Mouse (Mus musculus): Measurements from ENCODE around the gene B3gnt9. TPM values are rescaled to one million over a fixed set of nuclear protein-coding genes. Genes with fewer than 3 reads are reported as not detected.
"Not testable (repeated sequence)": the region's sequence is repeated elsewhere in the genome, so short reads cannot be mapped to it uniquely, and the experiment has no call there.

The B3gnt9 gene
- polyA plus RNA-seq (2012; rRNA removed), result 4.9 and 6.2 TPM in 2 replicates

GRCm38 (mm10) chr8:105254966-105255350, at the start of gene B3gnt9:
B3gnt9 (minus strand) TSS chr8:105255153.
- no peak for DNase-seq (ENCODE audit: low read depth, low spot score)
- WGBS, result 2% methylated on average over 14 of the region's 14 CpGs

- DNase-seq (ENCODE audit: low read depth, low spot score), result no peak
- 78% methylated on average over 9 of the region's 9 CpGs for WGBS
Observed at GRCm38 (mm10) chr8:105303874-105304273, 48.9 kb upstream of the B3gnt9 start.

- WGBS, result 78% methylated on average over 8 of the region's 8 CpGs
- DNase-seq (ENCODE audit: low read depth, low spot score), result no peak
Observed at GRCm38 (mm10) chr8:105303396-105303795, 48.4 kb upstream of the B3gnt9 start.

- DNase-seq (ENCODE audit: low read depth, low spot score), result no peak
- 79% methylated on average over 8 of the region's 8 CpGs for WGBS
Observed at GRCm38 (mm10) chr8:105299962-105300361, 45.0 kb upstream of the B3gnt9 start.

- WGBS, result 32% methylated on average over 18 of the region's 18 CpGs
- no peak for DNase-seq (ENCODE audit: low read depth, low spot score)
Observed at GRCm38 (mm10) chr8:105298351-105299252, 43.6 kb upstream of the B3gnt9 start.

- WGBS, result 1% methylated on average over 58 of the region's 58 CpGs
- peak; percentile 82 for DNase-seq (ENCODE audit: low read depth, low spot score)
Observed at GRCm38 (mm10) chr8:105297511-105298192, 42.7 kb upstream of the B3gnt9 start, which contains the start of gene E2f4. E2f4 (plus strand) TSS chr8:105297663.

GRCm38 (mm10) chr8:105295895-105296573, 41.1 kb upstream of the B3gnt9 start, which contains the start of gene Exoc3l:
Exoc3l (minus strand) TSS chr8:105296101.
- no peak for DNase-seq (ENCODE audit: low read depth, low spot score)
- WGBS, result 63% methylated on average over 11 of the region's 11 CpGs

- WGBS, result 70% methylated on average over 11 of the region's 11 CpGs
- DNase-seq (ENCODE audit: low read depth, low spot score), result no peak
Observed at GRCm38 (mm10) chr8:105295256-105295655, 40.3 kb upstream of the B3gnt9 start.

- no peak for DNase-seq (ENCODE audit: low read depth, low spot score)
- WGBS, result 68% methylated on average over 9 of the region's 9 CpGs
Observed at GRCm38 (mm10) chr8:105294776-105295175, 39.8 kb upstream of the B3gnt9 start.

- no peak for DNase-seq (ENCODE audit: low read depth, low spot score)
- whole genome bisulfite sequencing, result 78% methylated on average over 19 of the region's 19 CpGs
Observed at GRCm38 (mm10) chr8:105293405-105293804, 38.5 kb upstream of the B3gnt9 start.

- WGBS, result 83% methylated on average over 7 of the region's 7 CpGs
- no peak for DNase-seq (ENCODE audit: low read depth, low spot score)
Observed at GRCm38 (mm10) chr8:105292471-105292870, 37.5 kb upstream of the B3gnt9 start.

- not testable (repeated sequence) for DNase-seq (ENCODE audit: low read depth, low spot score)
- WGBS, result 67% methylated on average over 3 of the region's 3 CpGs
Observed at GRCm38 (mm10) chr8:105291802-105292201, 36.8 kb upstream of the B3gnt9 start.

GRCm38 (mm10) chr8:105291364-105291763, 36.4 kb upstream of the B3gnt9 start:
- WGBS, result 64% methylated on average over 8 of the region's 8 CpGs

GRCm38 (mm10) chr8:105290554-105291314, 35.8 kb upstream of the B3gnt9 start:
- 11% methylated on average over 31 of the region's 31 CpGs for WGBS
- peak; percentile 94 for DNase-seq (ENCODE audit: low read depth, low spot score)

More at GRCm38 (mm10) chr8:105291364-105291763, 36.4 kb upstream of the B3gnt9 start:
- DNase-seq (ENCODE audit: low read depth, low spot score), result not testable (repeated sequence)

- no peak for DNase-seq (ENCODE audit: low read depth, low spot score)
- WGBS, result 2% methylated on average over 43 of the region's 43 CpGs
Observed at GRCm38 (mm10) chr8:105289805-105290460, 35.0 kb upstream of the B3gnt9 start, which contains the start of gene 4931428F04Rik. 4931428F04Rik (minus strand) TSS chr8:105289864.

GRCm38 (mm10) chr8:105288958-105289732, 34.2 kb upstream of the B3gnt9 start:
- WGBS, result under 1% methylated on average over 53 of the region's 53 CpGs
- peak; percentile 96 for DNase-seq (ENCODE audit: low read depth, low spot score)

GRCm38 (mm10) chr8:105288231-105288630, 33.3 kb upstream of the B3gnt9 start:
- WGBS, result 90% methylated on average over 5 of the region's 5 CpGs
- DNase-seq (ENCODE audit: low read depth, low spot score), result no peak

GRCm38 (mm10) chr8:105286907-105287306, 32.0 kb upstream of the B3gnt9 start:
- no peak for DNase-seq (ENCODE audit: low read depth, low spot score)
- 93% methylated on average over 4 of the region's 4 CpGs for WGBS

All from large intestine, adult 2 months (tissue).